Mouse (Mus musculus) stomach, embryonic 14.5 days (tissue): Measurements from ENCODE around the gene Zp1. TPM values are rescaled to one million over a fixed set of nuclear protein-coding genes. Genes with fewer than 3 reads are reported as not detected.

Experiments
- ATAC-seq: fragments of 200-750 bp; cut with Nextera tagmentation; 2 replicates; pipeline ENCODE4 v1.8.0; 2017; ENCODE audit warnings: low read depth, moderate TSS enrichment; ENCODE audit not compliant: insufficient number of reproducible peaks, insufficient read depth, low FRiP score
- H3K27ac ChIP-seq: fragments of 300-500 bp; sonication (generic); 2 replicates; pipeline ENCODE4 v1.5.1; 2014; ENCODE audit warnings: mild to moderate bottlenecking, low read length, moderate library complexity, mixed read lengths
- H3K27me3 ChIP-seq: fragments of 300-500 bp; sonication (generic); 2 replicates; pipeline ENCODE4 v1.6.1; 2014; ENCODE audit warnings: low read length, control low read depth, mixed read lengths; ENCODE audit not compliant: control insufficient read depth, insufficient read depth
- H3K36me3 ChIP-seq: fragments of 300-500 bp; sonication (generic); 2 replicates; pipeline ENCODE4 v1.6.1; 2014; ENCODE audit warnings: mild to moderate bottlenecking, control low read depth, low read length, moderate library complexity, mixed read lengths; ENCODE audit not compliant: control insufficient read depth, insufficient read depth
- H3K4me1 ChIP-seq: fragments of 300-500 bp; sonication (generic); 2 replicates; pipeline ENCODE4 v1.6.1; 2014; ENCODE audit warnings: low read length, control low read depth, mixed read lengths; ENCODE audit not compliant: control insufficient read depth, insufficient read depth
- H3K4me2 ChIP-seq: fragments of 300-500 bp; sonication (generic); replicated peaks from 2 replicates; pipeline ENCODE4 v1.6.1; 2014; ENCODE audit warnings: low read depth, low read length, control low read depth
- H3K4me3 ChIP-seq: fragments of 300-500 bp; sonication (generic); 2 replicates; pipeline ENCODE4 v1.5.1; 2014; ENCODE audit warnings: low read depth, low read length, control low read depth
- H3K9ac ChIP-seq: fragments of 300-500 bp; sonication (generic); replicated peaks from 2 replicates; pipeline ENCODE4 v1.6.1; 2014; ENCODE audit warnings: low read depth, mild to moderate bottlenecking, control low read depth, low read length, moderate library complexity, mixed read lengths
- H3K9me3 ChIP-seq: fragments of 300-500 bp; sonication (generic); 2 replicates; pipeline ENCODE4 v1.6.1; 2016; ENCODE audit warnings: low read depth, low read length, control low read depth; ENCODE audit not compliant: control insufficient read depth
- WGBS: fragments of 180-500 bp; shearing (Covaris S2); extraction: QIAGEN DNeasy Blood & Tissue Kit; methylation state at CpG from one replicate; pipeline ENCODE4 v1.1.7; 2014; 5-methylcytosine and 5-hydroxymethylcytosine counted together
- polyA plus RNA-seq: library from polyadenylated mRNA; unstranded; fragments of >200 nt; fragmentation: Nextera tagmentation; extraction: Ambion mirVana; gene quantifications from 2 replicates; pipeline ENCODE4 v1.2.1, GENCODE M21; 2014

Gene Zp1
- polyA plus RNA-seq, 1 experiment from 2014 or later = not detected

GRCm38 (mm10) chr19:10868623-10869141 lies 51.8 kb downstream of the Zp1 start:
- Histone ChIP-seq H3K9ac (peak overlapping the region; percentile 92), H3K27ac (peak overlapping the region; percentile 78; the same call in 1 of the 2 replicates), H3K4me1 (peaks cover 11% of the 10 kb centered on the region; the same call in 1 of the 2 replicates), H3K27me3 (no peaks in the 10 kb centered on the region), H3K9me3 (no peaks in the 10 kb centered on the region), H3K4me3 (peak overlapping the region; percentile 82), H3K4me2 (peak overlapping the region; percentile 89), H3K36me3 (peaks cover 57% of the 10 kb centered on the region)
- under 1% methylated on average over 17 of the region's 17 CpGs for WGBS
- ATAC-seq = no peak

DNA sequence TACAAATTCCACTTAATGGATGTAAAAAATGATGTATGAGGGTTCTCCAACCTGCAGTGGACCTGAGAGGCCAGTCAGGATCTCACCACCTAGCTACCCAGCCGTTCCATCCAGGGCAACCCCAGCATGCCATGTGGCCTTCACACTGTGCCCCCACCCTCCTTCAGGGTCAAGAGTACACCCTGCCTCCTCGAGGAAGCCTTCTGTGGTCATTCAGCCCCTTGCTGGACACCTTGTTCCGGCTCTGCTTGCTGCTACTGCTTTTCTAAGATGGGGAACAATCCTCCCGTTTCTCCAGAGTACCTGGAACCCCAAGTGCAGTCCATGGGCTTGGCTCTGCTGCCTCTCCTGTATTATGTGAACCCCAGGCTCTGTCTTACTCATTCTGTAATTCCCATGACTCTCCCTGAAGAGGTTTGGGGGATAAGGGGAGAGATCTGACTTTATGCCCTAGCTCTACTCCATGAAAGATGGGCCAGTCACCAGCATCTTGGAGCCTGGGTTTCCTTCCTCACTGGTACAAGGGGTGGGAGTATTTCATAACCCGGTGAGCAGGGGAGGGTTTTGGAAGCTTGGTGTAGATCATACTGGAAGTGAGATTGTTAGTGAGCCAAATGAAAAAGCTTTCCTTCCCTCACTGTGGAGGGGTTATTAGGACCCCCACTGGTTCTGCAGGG lies 52.3 kb downstream of the Zp1 start:
- Histone ChIP-seq H3K36me3 (peaks cover 58% of the 10 kb centered on the region), H3K27me3 (no peaks in the 10 kb centered on the region), H3K4me3 (peak overlapping the region; percentile 82), H3K9ac (peak overlapping the region; percentile 92), H3K4me1 (peaks cover 11% of the 10 kb centered on the region; the same call in 1 of the 2 replicates), H3K4me2 (peak overlapping the region; percentile 89), H3K9me3 (no peaks in the 10 kb centered on the region), H3K27ac (no peak overlapping the region)
- ATAC-seq = no peak
- 23% methylated on average over 5 of the region's 5 CpGs for WGBS

GRCm38 (mm10) chr19:10866351-10866750 lies 54.1 kb downstream of the Zp1 start:
- Histone ChIP-seq H3K4me1 (peaks cover 11% of the 10 kb centered on the region; the same call in 1 of the 2 replicates), H3K9ac (no peak overlapping the region), H3K36me3 (peaks cover 58% of the 10 kb centered on the region), H3K4me3 (no peak overlapping the region), H3K4me2 (no peak overlapping the region), H3K9me3 (no peaks in the 10 kb centered on the region), H3K27ac (no peak overlapping the region), H3K27me3 (no peaks in the 10 kb centered on the region)
- no peak for ATAC-seq
- WGBS = 94% methylated on average over 13 of the region's 13 CpGs

Other genes starting within 250 kb of the Zp1 start
- gene Pga5, start 242.6 kb downstream of the Zp1 start, polyA plus RNA-seq = 10.2 and 14.1 TPM in 2 replicates
- gene Vps37c, start 231.9 kb downstream of the Zp1 start, polyA plus RNA-seq = 37.5 and 40.4 TPM in 2 replicates
- 0.77 and 2.1 TPM in 2 replicates for gene Cd5, start 181.6 kb downstream of the Zp1 start, polyA plus RNA-seq
- gene Cd6, start 90.6 kb downstream of the Zp1 start, polyA plus RNA-seq = 0.58 TPM in 1 of 2 replicates, not detected in the other
- 0.45 and 0.52 TPM in 2 replicates for gene Slc15a3, start 80.9 kb downstream of the Zp1 start, polyA plus RNA-seq
- gene Tmem132a, start 50.7 kb downstream of the Zp1 start, polyA plus RNA-seq = 59.3 and 63.2 TPM in 2 replicates
- gene Tmem109, start 38.6 kb downstream of the Zp1 start, polyA plus RNA-seq = 132 and 137 TPM in 2 replicates
- 47.9 and 49.9 TPM in 2 replicates for gene Prpf19, start 25.4 kb downstream of the Zp1 start, polyA plus RNA-seq
- not detected in 2 replicates for gene Ptgdr2, start 16.5 kb upstream of the Zp1 start, polyA plus RNA-seq
- gene Ccdc86, start 28.6 kb upstream of the Zp1 start, polyA plus RNA-seq = 21.3 and 24.6 TPM in 2 replicates
- gene Ms4a10, start 54.0 kb upstream of the Zp1 start, polyA plus RNA-seq = 0.52 TPM in 1 of 2 replicates, not detected in the other
- not detected in 2 replicates for gene Ms4a15, start 72.6 kb upstream of the Zp1 start, polyA plus RNA-seq
- gene Ms4a18, start 97.4 kb upstream of the Zp1 start, polyA plus RNA-seq = 0.35 TPM in 1 of 2 replicates, not detected in the other
- gene Ms4a8a, start 160.5 kb upstream of the Zp1 start, polyA plus RNA-seq = 9.1 and 9.8 TPM in 2 replicates
- not detected in 2 replicates for gene 1700017D01Rik, start 210.2 kb upstream of the Zp1 start, polyA plus RNA-seq
- not detected in 2 replicates for gene 1700025F22Rik, start 244.7 kb upstream of the Zp1 start, polyA plus RNA-seq